Mouse (Mus musculus) midbrain, embryonic 10.5 days (tissue): ENCODE data around the gene Nrap. TPM values are rescaled to one million over a fixed set of nuclear protein-coding genes. Genes with fewer than 3 reads are reported as not detected.

Source experiments
- DNase-seq: peaks from one replicate; pipeline ENCODE4 v3.0.0-alpha.2; 2017; ENCODE audit warnings: low spot score
- H3K27ac ChIP-seq: fragments of 300-500 bp; sonication (generic); replicated peaks from 2 replicates; pipeline ENCODE4 v1.5.1; 2016; ENCODE audit warnings: mild to moderate bottlenecking
- H3K27me3 ChIP-seq: fragments of 300-500 bp; sonication (generic); 2 replicates; pipeline ENCODE4 v1.6.1; 2016; ENCODE audit warnings: low read depth, mild to moderate bottlenecking; ENCODE audit not compliant: poor library complexity, severe bottlenecking
- H3K36me3 ChIP-seq: fragments of 300-500 bp; sonication (generic); 2 replicates; pipeline ENCODE4 v1.6.1; 2016; ENCODE audit warnings: mild to moderate bottlenecking, moderate library complexity
- H3K4me1 ChIP-seq: fragments of 300-500 bp; sonication (generic); 2 replicates; pipeline ENCODE4 v1.6.1; 2016
- H3K4me3 ChIP-seq: fragments of 300-500 bp; sonication (generic); 2 replicates; pipeline ENCODE4 v1.5.1; 2016; ENCODE audit warnings: mild to moderate bottlenecking, moderate library complexity
- H3K9me3 ChIP-seq: fragments of 300-500 bp; sonication (generic); replicated peaks from 2 replicates; pipeline ENCODE4 v1.6.1; 2016; ENCODE audit warnings: mild to moderate bottlenecking
- WGBS: fragments of 180-500 bp; shearing (Covaris S2); methylation state at CpG from one replicate; pipeline ENCODE4 v1.1.7; 2016; 5-methylcytosine and 5-hydroxymethylcytosine counted together
- polyA plus RNA-seq: library from polyadenylated mRNA; unstranded; fragments of >200 nt; fragmentation: Nextera tagmentation; extraction: Ambion mirVana; gene quantifications from 2 replicates; pipeline ENCODE4 v1.2.1, GENCODE M21; 2016

Gene Nrap
- 0.06 and 0.24 TPM in 2 replicates for polyA plus RNA-seq

DNA sequence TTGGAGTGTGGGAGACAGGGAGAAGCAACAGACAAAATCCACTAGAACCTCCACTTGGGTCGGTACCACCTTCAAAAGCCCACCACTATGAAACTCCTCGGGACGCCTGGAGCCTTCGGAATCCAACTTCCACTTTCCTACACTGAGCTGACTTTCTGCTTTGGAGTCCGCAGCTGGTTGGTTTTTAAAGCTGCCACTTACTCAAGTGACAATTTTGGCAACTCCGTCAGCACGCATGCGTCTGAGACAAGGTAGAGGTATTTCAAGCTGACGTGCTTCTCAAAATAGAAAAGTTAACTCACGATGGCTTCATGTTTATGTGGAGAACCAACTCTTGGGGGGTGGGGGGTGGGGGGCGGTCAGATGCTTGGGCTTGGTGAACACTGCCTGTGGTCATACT, at the start of gene Nrap:
Nrap (minus strand) TSS at position 159 of the 400 bp plus-strand sequence.
- WGBS, result 89% methylated on average over 11 of the region's 11 CpGs
- Histone ChIP-seq H3K4me1 (0 out of 2 replicates have a peak, but pooled peaks cover 3% of the 10 kb centered on the region), H3K36me3 (no peaks in the 10 kb centered on the region)

DNA sequence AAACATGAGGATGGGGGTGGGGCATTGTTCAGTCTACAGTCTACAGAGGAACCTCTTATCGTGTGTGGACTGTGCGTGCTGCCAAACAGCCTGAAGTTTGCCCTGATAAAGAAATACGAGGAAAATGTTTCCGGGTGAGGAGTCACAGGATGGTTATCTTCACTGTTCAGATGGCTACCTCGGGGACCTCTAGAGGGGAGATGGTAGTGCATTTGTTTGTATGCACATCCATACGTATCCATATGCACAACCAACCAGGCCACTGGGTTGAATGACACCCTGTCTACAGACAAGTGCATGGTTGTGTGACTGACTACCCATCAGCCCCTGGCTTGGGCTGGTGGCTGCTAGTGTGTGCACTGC, 49.2 kb upstream of the Nrap start:
- WGBS, result 97% methylated on average over 6 of the region's 6 CpGs
- H3K27ac ChIP-seq, result no peak overlapping the region
- H3K36me3 ChIP-seq, result no peaks in the 10 kb centered on the region

More for the DNA sequence above, at the start of gene Nrap:
- no peak within 1 kb of the TSS for H3K27ac ChIP-seq
- no peak within 1 kb of the TSS for H3K4me3 ChIP-seq
- H3K27me3 ChIP-seq, result peaks cover 15% of the 10 kb centered on the region
- no peak for DNase-seq
- H3K9me3 ChIP-seq, result no peaks in the 10 kb centered on the region

DNA sequence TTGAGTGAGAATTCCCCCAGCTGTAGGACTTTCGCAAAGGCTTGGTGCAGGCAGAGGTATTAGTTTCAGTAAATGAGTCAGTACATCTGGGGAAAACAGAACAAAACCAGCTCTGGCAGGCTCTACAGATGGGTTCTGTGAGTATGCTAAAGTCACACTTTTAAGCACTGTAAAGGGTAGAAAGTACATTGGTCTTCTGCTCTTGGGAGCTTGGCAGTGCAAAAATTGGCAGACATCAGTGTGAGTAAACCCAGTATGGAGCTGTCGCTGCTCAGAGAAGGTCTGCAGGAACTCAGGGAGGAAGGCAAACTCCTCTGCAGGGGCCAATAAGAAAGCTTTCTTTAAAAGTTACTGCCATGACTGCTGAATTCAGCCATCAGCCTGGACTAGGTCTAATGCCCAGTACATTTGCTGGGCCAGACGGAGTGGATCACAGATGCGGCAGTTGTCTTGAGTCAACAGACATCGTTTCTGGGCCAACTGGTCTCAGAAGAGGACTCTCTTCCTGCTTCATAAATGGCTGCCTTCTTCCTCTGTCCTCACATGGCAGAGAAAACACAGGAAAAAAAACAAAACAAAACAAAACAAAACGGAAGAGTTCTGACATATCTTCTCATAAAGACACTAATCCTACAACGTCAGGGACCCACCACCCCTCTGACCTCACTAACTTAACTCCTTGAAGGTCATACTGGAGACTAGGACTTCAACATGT, 48.7 kb upstream of the Nrap start:
- no peaks in the 10 kb centered on the region for H3K36me3 ChIP-seq
- no peak for DNase-seq
- H3K4me3 ChIP-seq, result no peak overlapping the region
- no peaks in the 10 kb centered on the region for H3K9me3 ChIP-seq
- 90% methylated on average over 7 of the region's 7 CpGs for WGBS
- H3K27me3 ChIP-seq, result no peaks in the 10 kb centered on the region
- no peaks in the 10 kb centered on the region; the same call in 1 of the 2 replicates for H3K4me1 ChIP-seq
- H3K27ac ChIP-seq, result no peak overlapping the region

More for the DNA sequence above, 49.2 kb upstream of the Nrap start:
- H3K9me3 ChIP-seq, result no peaks in the 10 kb centered on the region
- no peaks in the 10 kb centered on the region; the same call in 1 of the 2 replicates for H3K4me1 ChIP-seq
- no peaks in the 10 kb centered on the region for H3K27me3 ChIP-seq
- no peak for DNase-seq
- H3K4me3 ChIP-seq, result no peak overlapping the region

DNA sequence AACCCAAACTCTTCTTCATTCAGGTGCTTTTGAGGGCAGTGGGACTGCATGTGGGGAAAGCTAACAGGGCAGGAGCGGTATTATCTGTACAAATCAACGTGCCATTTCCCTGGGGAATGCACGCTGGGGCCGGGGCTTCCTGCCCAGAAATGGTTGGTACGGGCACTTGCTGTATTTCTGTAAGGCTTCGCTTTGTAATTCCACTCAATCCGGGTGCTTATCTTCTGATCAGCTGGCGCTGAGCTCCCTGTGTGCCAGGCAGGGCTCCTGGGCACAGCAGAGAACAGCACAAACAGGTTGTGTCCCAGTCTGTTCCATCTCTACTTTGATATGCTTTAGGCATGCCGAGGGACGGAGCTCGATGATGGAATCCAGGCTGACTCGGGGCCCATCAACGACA, 46.5 kb upstream of the Nrap start:
- no peak for DNase-seq
- no peak overlapping the region for H3K27ac ChIP-seq
- no peak overlapping the region for H3K4me3 ChIP-seq
- 89% methylated on average over 13 of the region's 13 CpGs for WGBS
- no peaks in the 10 kb centered on the region for H3K9me3 ChIP-seq
- H3K4me1 ChIP-seq, result no peaks in the 10 kb centered on the region
- no peaks in the 10 kb centered on the region for H3K27me3 ChIP-seq
- H3K36me3 ChIP-seq, result no peaks in the 10 kb centered on the region

DNA sequence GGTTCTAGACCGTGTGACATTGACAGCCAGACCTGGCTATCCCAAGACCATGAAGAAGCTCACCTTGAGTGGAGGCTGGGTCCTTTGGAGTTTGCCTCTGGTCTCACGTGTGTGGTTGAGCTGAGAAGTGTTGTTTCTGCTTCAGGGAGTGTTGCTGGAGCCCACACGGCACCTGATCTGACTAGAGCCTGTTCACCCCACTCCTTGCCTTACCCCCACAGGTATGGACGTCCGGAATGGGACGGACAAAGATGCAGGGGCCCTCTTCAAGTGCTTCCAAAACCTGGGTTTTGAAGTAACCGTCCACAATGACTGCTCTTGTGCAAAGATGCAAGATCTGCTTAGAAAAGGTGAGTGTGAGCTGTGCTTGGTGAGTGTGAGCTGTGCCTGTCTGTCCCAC, 43.7 kb upstream of the Nrap start:
- H3K4me3 ChIP-seq, result no peak overlapping the region
- WGBS, result 93% methylated on average over 7 of the region's 7 CpGs
- H3K4me1 ChIP-seq, result no peaks in the 10 kb centered on the region
- no peaks in the 10 kb centered on the region for H3K36me3 ChIP-seq
- no peak overlapping the region for H3K27ac ChIP-seq
- no peaks in the 10 kb centered on the region for H3K27me3 ChIP-seq
- no peaks in the 10 kb centered on the region for H3K9me3 ChIP-seq
- DNase-seq, result no peak

DNA sequence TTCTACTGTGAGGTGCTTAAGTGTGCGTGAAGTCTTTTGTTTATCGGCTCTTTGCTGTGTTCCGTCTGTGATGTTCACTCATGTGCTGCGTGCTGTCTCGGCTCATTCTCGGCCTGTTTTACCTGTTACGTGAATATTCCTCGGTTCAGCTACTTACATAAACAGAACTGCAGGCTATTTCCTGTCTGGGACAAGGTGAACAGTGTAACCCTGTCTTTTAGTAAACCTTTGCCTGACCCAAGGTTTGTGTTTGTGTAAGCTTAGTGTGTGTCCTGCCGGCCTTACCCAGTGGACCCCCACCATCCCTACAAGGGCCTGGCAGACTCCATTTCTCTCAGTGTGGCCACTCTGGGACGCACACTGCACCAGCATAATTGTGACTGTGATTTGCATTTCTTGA, 42.9 kb upstream of the Nrap start:
- no peak for DNase-seq
- Histone ChIP-seq H3K9me3 (no peaks in the 10 kb centered on the region), H3K4me1 (no peaks in the 10 kb centered on the region), H3K27me3 (no peaks in the 10 kb centered on the region), H3K36me3 (no peaks in the 10 kb centered on the region), H3K4me3 (no peak overlapping the region), H3K27ac (no peak overlapping the region)
- WGBS, result 77% methylated on average over 10 of the region's 10 CpGs

DNA sequence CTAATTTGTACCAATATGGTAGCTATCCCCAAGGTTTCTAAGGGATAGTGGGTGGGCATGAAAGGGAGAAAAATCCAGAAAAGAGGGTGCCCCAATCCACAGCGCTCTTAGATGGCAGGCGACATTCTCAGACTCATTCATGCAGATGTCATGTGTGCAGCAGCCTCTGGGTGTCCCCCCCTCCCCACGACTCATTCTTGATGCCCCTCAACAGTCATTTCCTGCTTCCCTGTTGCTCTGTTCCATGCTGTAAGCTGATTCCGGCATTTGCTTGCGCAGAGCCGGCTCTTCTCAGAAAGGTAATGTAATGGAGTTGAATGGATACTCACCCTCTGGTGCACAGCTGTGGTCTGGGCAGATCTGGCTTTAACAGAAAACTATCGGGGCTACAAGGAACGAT, 40.5 kb upstream of the Nrap start:
- Histone ChIP-seq H3K4me3 (no peak overlapping the region), H3K9me3 (no peaks in the 10 kb centered on the region), H3K36me3 (no peaks in the 10 kb centered on the region), H3K27me3 (no peaks in the 10 kb centered on the region), H3K27ac (no peak overlapping the region), H3K4me1 (peaks cover 11% of the 10 kb centered on the region; the same call in 1 of the 2 replicates)
- DNase-seq, result no peak
- 78% methylated on average over 8 of the region's 8 CpGs for WGBS

DNA sequence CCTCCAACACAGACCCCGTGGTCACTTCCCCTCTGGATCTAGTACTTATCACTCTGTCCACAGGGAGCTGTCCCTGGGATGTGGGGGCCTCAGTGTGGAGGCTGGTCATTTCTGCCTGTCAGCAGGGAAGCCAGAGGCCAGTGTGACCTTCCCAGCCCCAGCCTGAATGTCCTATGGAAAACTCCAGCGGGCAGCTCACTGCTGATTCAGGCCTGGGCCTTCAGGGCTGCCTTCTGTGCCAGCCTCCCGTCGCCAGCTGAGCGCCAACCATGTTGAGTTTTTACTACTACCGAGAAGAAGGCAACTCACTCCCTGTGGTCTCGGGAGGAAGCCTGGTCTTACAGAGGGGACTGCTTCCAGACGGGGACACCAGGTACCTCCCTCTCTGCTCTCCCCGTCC, 35.7 kb upstream of the Nrap start:
- Histone ChIP-seq H3K27me3 (0 out of 2 replicates have a peak, but pooled peaks cover 3% of the 10 kb centered on the region), H3K9me3 (no peaks in the 10 kb centered on the region)

DNA sequence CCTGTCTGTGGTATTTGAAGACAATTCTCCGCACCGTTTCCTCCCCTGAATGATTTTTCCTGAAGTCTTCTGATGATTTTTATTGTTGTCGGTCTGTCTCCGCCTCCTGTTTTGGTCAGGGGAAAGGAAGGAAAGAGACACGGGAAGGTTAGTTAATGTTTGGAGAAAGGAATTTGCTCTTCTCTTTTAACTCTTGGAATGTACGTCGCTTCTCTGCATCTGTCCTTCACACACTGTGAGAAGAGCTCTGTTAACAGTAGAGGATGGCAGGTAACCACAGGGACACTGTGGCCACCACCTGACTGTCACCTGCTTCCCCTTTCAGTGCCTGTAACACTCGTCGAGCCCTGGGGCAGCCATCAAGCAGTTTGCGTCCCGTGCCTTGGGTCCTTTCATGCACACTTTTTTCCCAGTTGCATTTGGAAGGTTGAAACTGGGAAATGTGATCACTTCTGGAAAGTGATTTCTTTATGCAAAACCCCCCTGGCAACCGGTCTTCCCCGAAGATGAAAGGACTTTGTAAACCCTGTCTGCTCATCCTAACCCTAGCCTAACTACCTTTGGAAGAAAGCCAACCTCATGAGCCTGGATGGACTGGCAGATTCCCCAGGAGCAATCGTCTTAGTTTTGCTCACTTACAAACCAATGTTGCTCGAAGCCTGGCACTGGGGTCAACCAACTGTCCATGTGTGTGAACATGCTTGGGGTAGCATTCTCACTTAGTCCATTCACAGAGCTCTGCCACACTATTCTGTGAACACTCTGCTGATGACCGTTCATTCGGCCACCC, 35.0 kb upstream of the Nrap start:
- WGBS, result 90% methylated on average over 17 of the region's 17 CpGs
- no peaks in the 10 kb centered on the region for H3K9me3 ChIP-seq
- no peak overlapping the region for H3K4me3 ChIP-seq
- peaks cover 18% of the 10 kb centered on the region for H3K4me1 ChIP-seq
- H3K27ac ChIP-seq, result no peak overlapping the region
- H3K27me3 ChIP-seq, result 0 out of 2 replicates have a peak, but pooled peaks cover 3% of the 10 kb centered on the region
- DNase-seq, result no peak
- no peaks in the 10 kb centered on the region for H3K36me3 ChIP-seq

More for the DNA sequence above, 35.7 kb upstream of the Nrap start:
- Histone ChIP-seq H3K36me3 (no peaks in the 10 kb centered on the region), H3K4me3 (no peak overlapping the region), H3K4me1 (peaks cover 18% of the 10 kb centered on the region), H3K27ac (peak overlapping the region; percentile 33; the same call in 1 of the 2 replicates)
- no peak for DNase-seq
- 66% methylated on average over 9 of the region's 9 CpGs for WGBS

DNA sequence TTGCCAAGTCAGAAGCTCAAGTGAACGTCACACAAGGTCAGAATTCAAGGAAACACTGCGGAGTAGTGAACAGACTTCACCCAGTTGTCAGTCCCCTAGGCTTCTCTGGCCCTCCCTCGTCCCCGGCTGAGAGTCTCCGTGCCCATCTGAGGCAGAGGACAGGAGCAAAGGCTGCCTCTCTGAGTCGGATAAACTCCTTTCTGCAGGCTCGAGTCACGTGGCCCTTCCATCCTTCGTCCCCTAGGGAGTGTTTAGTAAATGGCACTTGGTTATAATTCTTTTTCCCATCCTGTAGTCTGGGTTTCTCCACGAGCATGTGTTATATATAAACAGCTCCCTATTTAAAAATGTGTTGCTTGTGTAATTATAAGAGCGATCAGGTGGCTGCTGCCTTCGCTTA, 33.5 kb upstream of the Nrap start:
- H3K27me3 ChIP-seq, result 0 out of 2 replicates have a peak, but pooled peaks cover 3% of the 10 kb centered on the region
- no peak for DNase-seq
- H3K4me1 ChIP-seq, result peaks cover 18% of the 10 kb centered on the region
- no peak overlapping the region for H3K27ac ChIP-seq
- WGBS, result 73% methylated on average over 12 of the region's 12 CpGs
- H3K9me3 ChIP-seq, result no peaks in the 10 kb centered on the region
- no peak overlapping the region for H3K4me3 ChIP-seq
- H3K36me3 ChIP-seq, result no peaks in the 10 kb centered on the region

DNA sequence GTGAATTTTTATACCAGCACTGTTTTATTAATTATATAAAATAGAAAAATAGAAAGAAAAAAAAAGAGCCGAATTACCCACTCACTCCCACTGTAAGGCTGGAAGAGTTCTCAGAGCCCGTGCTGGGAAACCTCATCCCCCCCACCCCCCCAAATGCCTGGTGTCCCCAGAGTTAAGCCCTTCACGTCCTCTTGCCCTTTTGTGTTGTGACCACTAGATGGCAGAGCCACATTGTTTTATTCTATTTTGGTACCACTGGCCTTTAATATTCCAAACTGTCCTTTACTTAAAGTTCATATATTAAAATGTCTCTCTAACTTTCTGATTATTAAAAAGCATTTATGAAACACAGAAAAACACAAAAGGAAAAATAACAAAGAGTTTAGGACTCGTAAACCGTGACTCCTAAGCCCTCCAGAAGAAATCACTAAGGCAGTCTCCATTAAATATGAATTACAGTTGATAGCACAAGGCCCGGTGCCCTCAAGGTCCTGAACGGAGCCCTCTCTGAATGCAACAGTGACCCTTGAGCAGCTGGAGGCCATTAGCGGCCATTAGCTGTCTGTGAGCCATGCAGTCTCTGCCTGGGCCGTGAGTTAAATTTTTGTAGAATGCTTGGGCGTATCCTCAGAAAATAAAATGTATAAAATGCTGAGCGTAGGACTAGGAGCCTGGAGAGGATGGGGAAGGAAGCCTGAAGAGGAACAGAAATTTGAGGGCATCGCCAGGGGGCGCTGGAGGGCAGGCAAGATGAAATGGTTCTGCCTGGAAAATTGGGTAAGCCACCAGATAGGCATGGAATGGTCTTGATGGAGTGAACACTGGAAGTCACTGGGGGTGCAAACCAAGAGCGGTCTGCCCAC, 32.9 kb upstream of the Nrap start:
- WGBS, result 44% methylated on average over 14 of the region's 14 CpGs
- H3K9me3 ChIP-seq, result no peaks in the 10 kb centered on the region
- H3K27ac ChIP-seq, result no peak overlapping the region

DNA sequence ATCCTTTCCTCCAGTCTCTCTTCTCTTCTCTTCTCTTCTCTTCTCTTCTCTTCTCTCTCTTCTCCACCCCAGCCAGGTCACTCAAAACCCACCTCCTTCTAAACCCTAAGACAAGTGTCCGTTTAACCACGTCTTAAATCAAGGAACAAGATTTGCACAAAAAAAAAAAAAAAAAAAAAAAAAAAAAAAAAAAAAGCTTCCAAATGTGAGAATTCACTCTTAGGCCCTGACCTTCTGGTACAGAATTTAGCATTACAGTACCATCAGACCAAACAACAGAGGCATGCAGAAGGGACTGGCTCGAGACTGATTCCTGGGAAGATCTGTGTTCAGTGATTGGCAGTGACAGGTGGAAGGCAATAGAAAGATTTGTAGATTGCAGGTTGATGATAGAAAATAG, 30.5 kb upstream of the Nrap start:
- Histone ChIP-seq H3K9me3 (no peaks in the 10 kb centered on the region), H3K27me3 (0 out of 2 replicates have a peak, but pooled peaks cover 3% of the 10 kb centered on the region), H3K4me1 (peaks cover 7% of the 10 kb centered on the region), H3K4me3 (no peak overlapping the region), H3K36me3 (no peaks in the 10 kb centered on the region), H3K27ac (no peak overlapping the region)
- DNase-seq, result no peak
- WGBS, result 93% methylated on average over 3 of the region's 3 CpGs

More for the DNA sequence above, 32.9 kb upstream of the Nrap start:
- Histone ChIP-seq H3K4me3 (no peak overlapping the region), H3K27me3 (0 out of 2 replicates have a peak, but pooled peaks cover 3% of the 10 kb centered on the region), H3K4me1 (peaks cover 18% of the 10 kb centered on the region), H3K36me3 (no peaks in the 10 kb centered on the region)
- peak; percentile 75 for DNase-seq
